Mouse (Mus musculus) embryonic facial prominence, embryonic 11.5 days (tissue): ENCODE measurements around the gene Polr2a. TPM values are rescaled to one million over a fixed set of nuclear protein-coding genes. Genes with fewer than 3 reads are reported as not detected.

Source experiments
- ATAC-seq: fragments of 200-750 bp; cut with Nextera tagmentation; replicated peaks from 2 replicates; pipeline ENCODE4 v1.8.0; 2017; ENCODE audit warnings: low read depth; ENCODE audit not compliant: insufficient number of reproducible peaks, low FRiP score, low TSS enrichment
- DNase-seq: peaks from one replicate; pipeline ENCODE4 v3.0.0-alpha.2; 2015; ENCODE audit warnings: low spot score
- H3K27ac ChIP-seq: fragments of 300-500 bp; sonication (generic); replicated peaks from 2 replicates; pipeline ENCODE4 v1.5.1; 2014; ENCODE audit warnings: mild to moderate bottlenecking, low read depth, low read length, control low read depth
- H3K27me3 ChIP-seq: fragments of 300-500 bp; sonication (generic); 2 replicates; pipeline ENCODE4 v1.6.1; 2014; ENCODE audit warnings: mild to moderate bottlenecking, low read length, moderate library complexity, mixed read lengths; ENCODE audit not compliant: control insufficient read depth, insufficient read depth
- H3K36me3 ChIP-seq: fragments of 300-500 bp; sonication (generic); replicated peaks from 2 replicates; pipeline ENCODE4 v1.6.1; 2014; ENCODE audit warnings: low read depth, mild to moderate bottlenecking, low read length, moderate library complexity, mixed read lengths; ENCODE audit not compliant: control insufficient read depth, insufficient read depth
- H3K4me1 ChIP-seq: fragments of 300-500 bp; sonication (generic); 2 replicates; pipeline ENCODE4 v1.6.1; 2014; ENCODE audit warnings: low read length, mixed read lengths; ENCODE audit not compliant: control insufficient read depth, insufficient read depth
- H3K4me2 ChIP-seq: fragments of 300-500 bp; sonication (generic); 2 replicates; pipeline ENCODE4 v1.6.1; 2014; ENCODE audit warnings: low read depth, mild to moderate bottlenecking, control low read depth, low read length, moderate library complexity
- H3K4me3 ChIP-seq: fragments of 300-500 bp; sonication (generic); 2 replicates; pipeline ENCODE4 v1.5.1; 2014; ENCODE audit warnings: low read depth, low read length, control low read depth
- H3K9ac ChIP-seq: fragments of 300-500 bp; sonication (generic); replicated peaks from 2 replicates; pipeline ENCODE4 v1.6.1; 2014; ENCODE audit warnings: mild to moderate bottlenecking, control low read depth, low read length
- H3K9me3 ChIP-seq: fragments of 300-500 bp; sonication (generic); replicated peaks from 2 replicates; pipeline ENCODE4 v1.6.1; 2016; ENCODE audit warnings: mild to moderate bottlenecking, low read length, inconsistent platforms, mixed read lengths; ENCODE audit not compliant: control insufficient read depth
- WGBS: fragments of 180-500 bp; shearing (Covaris S2); extraction: QIAGEN DNeasy Blood & Tissue Kit; methylation state at CpG from one replicate; pipeline ENCODE4 v1.1.7; 2014; 5-methylcytosine and 5-hydroxymethylcytosine counted together
- polyA plus RNA-seq: library from polyadenylated mRNA; unstranded; fragments of >200 nt; fragmentation: Nextera tagmentation; extraction: Ambion mirVana; gene quantifications from 2 replicates; pipeline ENCODE4 v1.2.1, GENCODE M21; 2014

The Polr2a gene
- polyA plus RNA-seq, 1 experiment from 2014 or later: 51.4 TPM

GRCm38 (mm10) chr11:69725951-69726350 lies 32.5 kb downstream of the Polr2a start:
- ATAC-seq: no peak
- Histone ChIP-seq H3K27me3 (no peaks in the 10 kb centered on the region), H3K9me3 (no peaks in the 10 kb centered on the region), H3K4me1 (no peaks in the 10 kb centered on the region), H3K9ac (no peak overlapping the region), H3K4me3 (no peak overlapping the region), H3K27ac (no peak overlapping the region), H3K36me3 (no peaks in the 10 kb centered on the region), H3K4me2 (no peak overlapping the region)
- DNase-seq: no peak
- WGBS: 46% methylated on average over 5 of the region's 5 CpGs

GRCm38 (mm10) chr11:69723074-69723473 lies 35.4 kb downstream of the Polr2a start:
- Histone ChIP-seq H3K9me3 (no peaks in the 10 kb centered on the region), H3K4me3 (no peak overlapping the region), H3K36me3 (no peaks in the 10 kb centered on the region), H3K9ac (no peak overlapping the region), H3K27me3 (no peaks in the 10 kb centered on the region), H3K4me1 (peaks cover 2% of the 10 kb centered on the region; the same call in 1 of the 2 replicates), H3K27ac (no peak overlapping the region), H3K4me2 (no peak overlapping the region)
- no peak for DNase-seq
- ATAC-seq: no peak
- WGBS: 60% methylated on average over 2 of the region's 2 CpGs

- Histone ChIP-seq H3K36me3 (no peaks in the 10 kb centered on the region), H3K4me3 (no peak overlapping the region), H3K27me3 (no peaks in the 10 kb centered on the region), H3K9me3 (no peaks in the 10 kb centered on the region), H3K27ac (no peak overlapping the region), H3K4me1 (peaks cover 2% of the 10 kb centered on the region; the same call in 1 of the 2 replicates), H3K4me2 (no peak overlapping the region), H3K9ac (no peak overlapping the region)
- no peak for DNase-seq
- WGBS: 78% methylated on average over 6 of the region's 6 CpGs
- no peak for ATAC-seq
These were observed 37.6 kb downstream of the Polr2a start for GRCm38 (mm10) chr11:69720852-69721251.

- WGBS: 72% methylated on average over 6 of the region's 6 CpGs
- no peaks in the 10 kb centered on the region for H3K27me3 ChIP-seq
- H3K4me1 ChIP-seq: peaks cover 2% of the 10 kb centered on the region; the same call in 1 of the 2 replicates
- no peaks in the 10 kb centered on the region for H3K9me3 ChIP-seq
- no peak overlapping the region for H3K4me2 ChIP-seq
- no peak for DNase-seq
- no peak overlapping the region for H3K27ac ChIP-seq
- no peak for ATAC-seq
- H3K4me3 ChIP-seq: no peak overlapping the region
- no peak overlapping the region for H3K9ac ChIP-seq
- H3K36me3 ChIP-seq: no peaks in the 10 kb centered on the region
These were observed 39.0 kb downstream of the Polr2a start for GRCm38 (mm10) chr11:69719423-69719822.

- WGBS: 27% methylated on average over 15 of the region's 15 CpGs
- no peak for ATAC-seq
- Histone ChIP-seq H3K4me3 (no peak overlapping the region), H3K9me3 (no peaks in the 10 kb centered on the region), H3K4me2 (no peak overlapping the region), H3K9ac (no peak overlapping the region), H3K36me3 (no peaks in the 10 kb centered on the region), H3K27ac (no peak overlapping the region), H3K27me3 (no peaks in the 10 kb centered on the region), H3K4me1 (peaks cover 2% of the 10 kb centered on the region; the same call in 1 of the 2 replicates)
- peak; percentile 38 for DNase-seq
These were observed 39.8 kb downstream of the Polr2a start for GRCm38 (mm10) chr11:69718661-69719060.

GRCm38 (mm10) chr11:69716953-69717352 lies 41.5 kb downstream of the Polr2a start:
- no peak for DNase-seq
- no peak for ATAC-seq
- H3K4me3 ChIP-seq: no peak overlapping the region
- H3K27me3 ChIP-seq: no peaks in the 10 kb centered on the region
- no peak overlapping the region for H3K27ac ChIP-seq
- H3K9ac ChIP-seq: no peak overlapping the region
- peaks cover 2% of the 10 kb centered on the region; the same call in 1 of the 2 replicates for H3K4me1 ChIP-seq
- 62% methylated on average over 4 of the region's 4 CpGs for WGBS
- no peaks in the 10 kb centered on the region for H3K9me3 ChIP-seq
- no peaks in the 10 kb centered on the region for H3K36me3 ChIP-seq
- H3K4me2 ChIP-seq: no peak overlapping the region

- Histone ChIP-seq H3K9ac (no peak overlapping the region), H3K27ac (peak overlapping the region; percentile 42; the same call in 1 of the 2 replicates), H3K36me3 (no peaks in the 10 kb centered on the region), H3K4me2 (no peak overlapping the region), H3K4me3 (no peak overlapping the region), H3K9me3 (no peaks in the 10 kb centered on the region), H3K27me3 (no peaks in the 10 kb centered on the region), H3K4me1 (peaks cover 2% of the 10 kb centered on the region; the same call in 1 of the 2 replicates)
- DNase-seq (peak; percentile 79), ATAC-seq (no peak)
- WGBS: 24% methylated on average over 5 of the region's 5 CpGs
These were observed 42.5 kb downstream of the Polr2a start for GRCm38 (mm10) chr11:69715929-69716328.

- no peaks in the 10 kb centered on the region for H3K9me3 ChIP-seq
- no peaks in the 10 kb centered on the region for H3K36me3 ChIP-seq
- no peak overlapping the region for H3K9ac ChIP-seq
- no peaks in the 10 kb centered on the region for H3K27me3 ChIP-seq
- DNase-seq (peak; percentile 56), ATAC-seq (no peak)
- 57% methylated on average over 9 of the region's 9 CpGs for WGBS
- H3K4me1 ChIP-seq: peaks cover 2% of the 10 kb centered on the region; the same call in 1 of the 2 replicates
- peak overlapping the region; percentile 42 for H3K27ac ChIP-seq
- no peak overlapping the region for H3K4me2 ChIP-seq
- no peak overlapping the region for H3K4me3 ChIP-seq
These were observed 43.0 kb downstream of the Polr2a start for GRCm38 (mm10) chr11:69715482-69715881.
